In genomic region chr17:29172062-29172461, GRCm38 (mm10) we compare ENCODE assay signal across 13 mouse cellular contexts. TPM values are rescaled to one million over a fixed set of nuclear protein-coding genes. Genes with fewer than 3 reads are reported as not detected.
DNase-seq lines count a peak whose midpoint lies in the region; TF ChIP-seq lines count a peak whose summit lies in the region.
"Had no signal": no experiment of that assay in that cellular context is flagged by ENCODE, and none has a peak within 500 bp of the region (broad histone marks: within the 10 kb centered on the region; RNA-seq: fewer than 3 reads in every experiment).

No protein-coding gene starts in this region.

- H3K4me3 ChIP-seq in MEL (ENCODE audit: control insufficient read depth in 1 of 2, insufficient read depth in 1 of 2, low read depth in 2 of 2, low read length in 2 of 2), result peak overlapping the region; percentile 40 to 51
- peak overlapping the region; percentile 55 for H3K4me3 ChIP-seq in spleen, adult 2 months (ENCODE audit: extremely low read depth, insufficient read depth, insufficient read length)
- H3K4me3 ChIP-seq: embryonic facial prominence, embryonic 15.5 days; heart, adult 2 months; layer of hippocampus, adult 2 months; midbrain, embryonic 12.5 days had no signal

- no peaks in the 10 kb centered on the region for H3K27me3 ChIP-seq in MEL (ENCODE audit: control insufficient read depth in 1 of 2, insufficient read depth in 2 of 2, low read length in 2 of 2)
- H3K27me3 ChIP-seq in spleen, adult 2 months (ENCODE audit: control insufficient read depth, insufficient read depth, low read length), result no peaks in the 10 kb centered on the region
- H3K27me3 ChIP-seq: embryonic facial prominence, embryonic 15.5 days had no signal

- H3K9me3 ChIP-seq in MEL (replicated peaks; ENCODE audit: insufficient read depth, low read length), result no peaks in the 10 kb centered on the region
- H3K9me3 ChIP-seq: embryonic facial prominence, embryonic 15.5 days; midbrain, embryonic 12.5 days had no signal

- no peaks in the 10 kb centered on the region for H3K79me2 ChIP-seq in MEL (ENCODE audit: control insufficient read depth, insufficient read depth, low read length, poor library complexity)

- TF ChIP-seq CTCF in MEL (IDR thresholded peaks at IDR 0.05 in 2 of 3, conservative IDR thresholded peaks at IDR 0.05 in 1 of 3; ENCODE audit: control insufficient read depth in 1 of 3, insufficient read depth in 1 of 3, low read depth in 2 of 3, low read length in 3 of 3, poor library complexity in 1 of 3, severe bottlenecking in 1 of 3), result no peak
- TF ChIP-seq CTCF in spleen, adult 2 months (IDR thresholded peaks at IDR 0.05; ENCODE audit: extremely low read depth, insufficient read depth, insufficient read length, insufficient replicate concordance), result no peak

- TF ChIP-seq EP300 in MEL (IDR thresholded peaks at IDR 0.05; ENCODE audit: low read depth in 1 of 2, low read length in 2 of 2), result peak; percentile 83 to 86

- peaks cover 0 to 15% of the 10 kb centered on the region in 2 experiments; a peak in 2 of 4 replicates for H3K36me3 ChIP-seq in MEL (ENCODE audit: control insufficient read depth in 1 of 2, insufficient read depth in 2 of 2, low read length in 2 of 2)
- H3K36me3 ChIP-seq in spleen, adult 2 months (ENCODE audit: control insufficient read depth, insufficient read depth, low read length), result no peaks in the 10 kb centered on the region
- H3K36me3 ChIP-seq: embryonic facial prominence, embryonic 15.5 days; midbrain, embryonic 12.5 days had no signal

- TF ChIP-seq RAD21 in MEL (IDR thresholded peaks at IDR 0.05; ENCODE audit: low read depth, low read length), result no peak

- peaks cover 0 to 36% of the 10 kb centered on the region in 2 experiments; a peak in 2 of 4 replicates for H3K4me1 ChIP-seq in MEL (ENCODE audit: control insufficient read depth in 1 of 2, insufficient read depth in 2 of 2, low read length in 2 of 2)
- H3K4me1 ChIP-seq in spleen, adult 2 months (ENCODE audit: control insufficient read depth, insufficient read depth, insufficient read length), result peaks cover 58% of the 10 kb centered on the region

- WGBS in spleen, adult 2 months, result 2% methylated on average over 10 of the region's 10 CpGs

- peak; percentile 89 for DNase-seq in CD4-positive, CD25-positive, alpha-beta regulatory T cell, adult 2 months (ENCODE audit: low read depth, low spot score)
- peak; percentile 93 for DNase-seq in MEL (ENCODE audit: low read depth, low spot score)
- peak; percentile 45 to 50 for DNase-seq in lung, adult 18-20 months
- peak; percentile 72 to 85 for DNase-seq in spleen, adult 2 months (ENCODE audit: low read depth in 1 of 2, low spot score in 2 of 2)
- no peak for DNase-seq in cerebellum, postnatal 10 days
- DNase-seq in frontal cortex, postnatal 10 days (ENCODE audit: low spot score in 2 of 2), result no peak
- DNase-seq in right cerebral cortex, adult 2 months (ENCODE audit: low spot score in 2 of 2), result no peak
- DNase-seq: adrenal gland, postnatal 10 days; right cerebral cortex, postnatal 14 days had no signal

- H3K27ac ChIP-seq in MEL (ENCODE audit: control insufficient read depth, low read depth, low read length), result peak overlapping the region; percentile 89
- peak overlapping the region; percentile 91 for H3K27ac ChIP-seq in spleen, adult 2 months (ENCODE audit: insufficient read depth, low read length)
- H3K27ac ChIP-seq: embryonic facial prominence, embryonic 15.5 days; heart, adult 2 months; layer of hippocampus, adult 2 months; midbrain, embryonic 12.5 days had no signal

- peak overlapping the region; percentile 55 for H3K9ac ChIP-seq in MEL (ENCODE audit: control insufficient read depth, low read depth, low read length, poor library complexity, severe bottlenecking)
- H3K9ac ChIP-seq: embryonic facial prominence, embryonic 15.5 days; midbrain, embryonic 12.5 days had no signal

- TF ChIP-seq POLR2A in MEL (IDR thresholded peaks at IDR 0.05; ENCODE audit: control insufficient read depth in 1 of 2, insufficient read depth in 1 of 2, low read depth in 1 of 2, low read length in 2 of 2, poor library complexity in 1 of 2), result peak in 1 of 2 experiments; percentile 52; a peak in 1 of 4 replicates
- no peak for TF ChIP-seq POLR2A in spleen, adult 2 months (IDR thresholded peaks at IDR 0.05; ENCODE audit: low read depth, low read length)

TF ChIP-seq in MEL, 35 proteins besides CTCF, POLR2A, EP300 and RAD21:
- TF ChIP-seq MAX (IDR thresholded peaks at IDR 0.05; ENCODE audit: low read length), result no peak
- no peak for TF ChIP-seq POLR2AphosphoS2 (IDR thresholded peaks at IDR 0.05; ENCODE audit: low read length)
- TF ChIP-seq ELF1 (IDR thresholded peaks at IDR 0.05; ENCODE audit: low read depth, low read length), result 0 out of 2 replicates have a peak, but pooled peaks have one; percentile 22
- no peak for TF ChIP-seq KAT2A (conservative IDR thresholded peaks at IDR 0.05; ENCODE audit: low read depth, low read length)
- TF ChIP-seq GABPA (IDR thresholded peaks at IDR 0.05; ENCODE audit: low read depth, low read length), result no peak
- TF ChIP-seq MAFK (IDR thresholded peaks at IDR 0.05; ENCODE audit: borderline replicate concordance, low read depth, low read length), result no peak
- TF ChIP-seq MAZ (IDR thresholded peaks at IDR 0.05; ENCODE audit: low read depth, low read length), result peak; percentile 95
- no peak for TF ChIP-seq E2F4 (IDR thresholded peaks at IDR 0.05; ENCODE audit: borderline replicate concordance, low read depth, low read length)
- no peak for TF ChIP-seq ZC3H11A (IDR thresholded peaks at IDR 0.05; ENCODE audit: low read depth, low read length)
- no peak; the same call in none of the 2 replicates for TF ChIP-seq NELFE (IDR thresholded peaks at IDR 0.05; ENCODE audit: low read depth, low read length)
- peak; percentile 10; the same call in 1 of the 2 replicates for TF ChIP-seq ZNF384 (IDR thresholded peaks at IDR 0.05; ENCODE audit: low read depth, low read length)
- TF ChIP-seq USF1 (IDR thresholded peaks at IDR 0.05; ENCODE audit: low read depth, low read length), result no peak
- TF ChIP-seq NRF1 (IDR thresholded peaks at IDR 0.05; ENCODE audit: insufficient read depth, low read depth, low read length, poor library complexity, severe bottlenecking), result no peak
- TF ChIP-seq ZMIZ1 (IDR thresholded peaks at IDR 0.05; ENCODE audit: low read depth, low read length), result no peak
- TF ChIP-seq SMC3 (IDR thresholded peaks at IDR 0.05; ENCODE audit: low read depth, low read length), result peak; percentile 2; the same call in 1 of the 2 replicates
- no peak; the same call in 1 of the 2 replicates for TF ChIP-seq HCFC1 (IDR thresholded peaks at IDR 0.05; ENCODE audit: low read depth, low read length)
- no peak for TF ChIP-seq USF2 (IDR thresholded peaks at IDR 0.05; ENCODE audit: borderline replicate concordance in 1 of 2, insufficient read depth in 1 of 2, low read depth in 1 of 2, low read length in 2 of 2)
- no peak for TF ChIP-seq ZKSCAN1 (IDR thresholded peaks at IDR 0.05; ENCODE audit: low read depth, low read length)
- no peak for TF ChIP-seq CHD2 (IDR thresholded peaks at IDR 0.05; ENCODE audit: low read length)
- TF ChIP-seq TAL1 (IDR thresholded peaks at IDR 0.05; ENCODE audit: low read length), result peak; percentile 66
- TF ChIP-seq MYB (IDR thresholded peaks at IDR 0.05; ENCODE audit: low read depth, low read length), result peak; percentile 16; the same call in 1 of the 2 replicates
- peak; percentile 82 for TF ChIP-seq TCF12 (IDR thresholded peaks at IDR 0.05; ENCODE audit: low read depth, low read length)
- peak; percentile 71 for TF ChIP-seq SIN3A (IDR thresholded peaks at IDR 0.05; ENCODE audit: low read length)
- 0 out of 2 replicates have a peak, but pooled peaks have one; percentile 31 for TF ChIP-seq UBTF (IDR thresholded peaks at IDR 0.05; ENCODE audit: borderline replicate concordance, insufficient read depth, low read depth, low read length)
- no peak for TF ChIP-seq RCOR1 (IDR thresholded peaks at IDR 0.05; ENCODE audit: low read depth, low read length)
- no peak for TF ChIP-seq JUND (IDR thresholded peaks at IDR 0.05; ENCODE audit: low read depth, low read length)
- peak; percentile 76 for TF ChIP-seq GATA1 (IDR thresholded peaks at IDR 0.05; ENCODE audit: low read depth, low read length)
- TF ChIP-seq TBP (IDR thresholded peaks at IDR 0.05; ENCODE audit: low read depth, low read length), result no peak
- TF ChIP-seq POLR2AphosphoS5 (IDR thresholded peaks at IDR 0.05; ENCODE audit: borderline replicate concordance, low read depth, low read length), result no peak
- TF ChIP-seq ETS1 (IDR thresholded peaks at IDR 0.05; ENCODE audit: low read depth, low read length), result peak; percentile 85
- no peak for TF ChIP-seq MEF2A (IDR thresholded peaks at IDR 0.05; ENCODE audit: extremely low read depth, insufficient replicate concordance, low read depth, low read length, poor library complexity, severe bottlenecking)
- TF ChIP-seq BHLHE40 (IDR thresholded peaks at IDR 0.05; ENCODE audit: borderline replicate concordance, low read depth, low read length), result no peak
- TF ChIP-seq CHD1 (IDR thresholded peaks at IDR 0.05; ENCODE audit: low read depth, low read length), result no peak

RNA-seq across cellular contexts. Expression of gene Rab44, which starts 58.1 kb away (rescaled TPM):
- 5.4 and 9.5 TPM in 2 replicates for total RNA-seq in MEL (2012; rRNA removed)
- 1 to 10 TPM in 1 of 2 experiments, not detected in 1; 7.0 TPM for polyA plus RNA-seq in MEL (2012; ENCODE audit: insufficient read depth in 1 of 2, insufficient read length in 2 of 2, low read depth in 1 of 2, low replicate concordance in 2 of 2, missing spikeins in 1 of 2)
- polyA plus RNA-seq in spleen, adult 2 months (2012; rRNA removed), result 4.9 and 5.2 TPM in 2 replicates

Comparison
In these comparisons a context has a peak if more than half of its experiments do, and no peak if none do; other contexts are left out.
1. DNase-seq: peak in CD4-positive, CD25-positive, alpha-beta regulatory T cell, adult 2 months (single experiment), MEL (single experiment), lung, adult 18-20 months (2 of 2) and spleen, adult 2 months (2 of 2); none in cerebellum, postnatal 10 days (0 of 2), frontal cortex, postnatal 10 days (0 of 2) and right cerebral cortex, adult 2 months (0 of 2).